Mouse (Mus musculus) neural tube, embryonic 14.5 days (tissue): ENCODE data around the gene Kbtbd4. TPM values are rescaled to one million over a fixed set of nuclear protein-coding genes. Genes with fewer than 3 reads are reported as not detected.
"Not testable (repeated sequence)": the region's sequence is repeated elsewhere in the genome, so short reads cannot be mapped to it uniquely, and the experiment has no call there.

Experiments used
- ATAC-seq: fragments of 200-750 bp; cut with Nextera tagmentation; 2 replicates; pipeline ENCODE4 v1.8.0; 2017; ENCODE audit warnings: low read depth, mild to moderate bottlenecking, moderate TSS enrichment, moderate library complexity
- H3K27ac ChIP-seq: fragments of 300-500 bp; sonication (generic); 2 replicates; pipeline ENCODE4 v1.5.1; 2014; ENCODE audit warnings: low read depth, mild to moderate bottlenecking, control low read depth, low read length, moderate library complexity, mixed read lengths
- H3K27me3 ChIP-seq: fragments of 300-500 bp; sonication (generic); 2 replicates; pipeline ENCODE4 v1.6.1; 2014; ENCODE audit warnings: low read length; ENCODE audit not compliant: control insufficient read depth, insufficient read depth
- H3K36me3 ChIP-seq: fragments of 300-500 bp; sonication (generic); 2 replicates; pipeline ENCODE4 v1.6.1; 2014; ENCODE audit warnings: low read length, mixed read lengths; ENCODE audit not compliant: control insufficient read depth, insufficient read depth
- H3K4me1 ChIP-seq: fragments of 300-500 bp; sonication (generic); 2 replicates; pipeline ENCODE4 v1.6.1; 2014; ENCODE audit warnings: low read length; ENCODE audit not compliant: control insufficient read depth, insufficient read depth
- H3K4me2 ChIP-seq: fragments of 300-500 bp; sonication (generic); 2 replicates; pipeline ENCODE4 v1.6.1; 2014; ENCODE audit warnings: mild to moderate bottlenecking, low read depth, low read length, control low read depth
- H3K4me3 ChIP-seq: fragments of 300-500 bp; sonication (generic); 2 replicates; pipeline ENCODE4 v1.5.1; 2014; ENCODE audit warnings: low read depth, low read length, control low read depth, mixed read lengths
- H3K9ac ChIP-seq: fragments of 300-500 bp; sonication (generic); replicated peaks from 2 replicates; pipeline ENCODE4 v1.6.1; 2014; ENCODE audit warnings: low read depth, mild to moderate bottlenecking, control low read depth, low read length, mixed read lengths
- H3K9me3 ChIP-seq: fragments of 300-500 bp; sonication (generic); 2 replicates; pipeline ENCODE4 v1.6.1; 2016; ENCODE audit warnings: low read length; ENCODE audit not compliant: control insufficient read depth
- WGBS: fragments of 180-500 bp; shearing (Covaris S2); extraction: QIAGEN DNeasy Blood & Tissue Kit; methylation state at CpG from one replicate; pipeline ENCODE4 v1.1.7; 2014; 5-methylcytosine and 5-hydroxymethylcytosine counted together
- polyA plus RNA-seq: library from polyadenylated mRNA; unstranded; fragments of >200 nt; fragmentation: Nextera tagmentation; extraction: Ambion mirVana; gene quantifications from 2 replicates; pipeline ENCODE4 v1.2.1, GENCODE M21; 2014

Gene Kbtbd4
- polyA plus RNA-seq, 1 experiment from 2014 or later: 47.5 TPM

- Histone ChIP-seq H3K4me3 (no peak overlapping the region), H3K27me3 (peaks cover 3% of the 10 kb centered on the region; the same call in 1 of the 2 replicates), H3K4me1 (peaks cover 21% of the 10 kb centered on the region), H3K9ac (no peak overlapping the region), H3K27ac (no peak overlapping the region), H3K9me3 (no peaks in the 10 kb centered on the region), H3K4me2 (no peak overlapping the region), H3K36me3 (peaks cover 40% of the 10 kb centered on the region)
- WGBS: 83% methylated on average over 6 of the region's 6 CpGs
- no peak for ATAC-seq
Measured at GRCm38 (mm10) chr2:90893673-90894298, 10.8 kb upstream of the Kbtbd4 start.

DNA sequence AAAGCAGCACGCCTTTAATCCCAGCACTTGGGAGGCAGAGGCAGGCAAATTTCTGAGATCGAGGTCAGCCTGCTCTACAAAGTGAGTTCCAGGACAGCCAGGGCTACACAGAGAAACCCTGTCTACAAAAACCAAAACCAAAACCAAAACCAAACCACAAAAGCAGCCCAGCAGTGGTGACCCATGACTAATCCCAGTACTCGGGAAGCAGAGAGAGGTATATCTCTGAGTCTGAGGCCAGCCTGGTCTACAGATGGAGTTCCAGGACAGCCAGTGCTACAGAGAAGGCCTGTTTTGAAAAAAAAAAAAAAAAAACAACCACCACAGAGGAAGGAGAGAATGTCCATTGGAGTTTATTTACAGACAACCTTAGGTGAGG, 10.3 kb upstream of the Kbtbd4 start:
- not testable (repeated sequence) for ATAC-seq, H3K4me2 ChIP-seq, H3K9me3 ChIP-seq, H3K9ac ChIP-seq, H3K27ac ChIP-seq, H3K27me3 ChIP-seq, H3K4me3 ChIP-seq
- WGBS: 95% methylated on average over 3 of the region's 3 CpGs
- peaks cover 16% of the 10 kb centered on the region for H3K4me1 ChIP-seq
- peaks cover 40% of the 10 kb centered on the region for H3K36me3 ChIP-seq

DNA sequence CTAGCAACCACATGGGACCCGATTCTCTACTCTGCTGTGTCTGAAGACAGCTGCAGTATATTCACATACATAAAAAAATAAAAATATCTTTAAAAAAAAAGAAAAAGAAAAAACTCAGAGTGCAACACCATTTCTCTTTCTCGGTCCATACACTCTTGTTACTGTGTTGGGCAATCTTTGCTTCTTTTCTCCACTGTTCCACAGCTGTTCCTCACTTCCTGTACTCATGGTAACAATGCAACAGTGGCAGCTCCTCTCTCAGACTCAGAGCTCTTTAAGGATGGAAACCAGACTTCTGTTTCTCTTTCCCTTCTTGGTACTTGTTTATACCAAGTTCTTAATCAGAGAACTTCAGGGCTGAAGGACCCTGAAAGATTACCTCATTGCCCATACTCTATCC, 1.1 kb upstream of the Kbtbd4 start:
- Histone ChIP-seq H3K27ac (no peak overlapping the region), H3K9me3 (no peaks in the 10 kb centered on the region), H3K9ac (0 out of 2 replicates have a peak overlapping the region, but pooled peaks have one; percentile 85), H3K4me3 (peak overlapping the region; percentile 74), H3K36me3 (peaks cover 8% of the 10 kb centered on the region; the same call in 1 of the 2 replicates), H3K27me3 (no peaks in the 10 kb centered on the region), H3K4me2 (peak overlapping the region; percentile 81), H3K4me1 (peaks cover 20% of the 10 kb centered on the region; the same call in 1 of the 2 replicates)
- no peak for ATAC-seq
- 92% methylated on average over 2 of the region's 2 CpGs for WGBS

- Histone ChIP-seq H3K4me3 (peak overlapping the region; percentile 74), H3K4me1 (peaks cover 20% of the 10 kb centered on the region; the same call in 1 of the 2 replicates), H3K36me3 (peaks cover 19% of the 10 kb centered on the region), H3K9me3 (no peaks in the 10 kb centered on the region), H3K4me2 (peak overlapping the region; percentile 81), H3K27me3 (no peaks in the 10 kb centered on the region), H3K27ac (peak overlapping the region; percentile 87), H3K9ac (peak overlapping the region; percentile 85)
- ATAC-seq: peak; percentile 65
- 1% methylated on average over 20 of the region's 21 CpGs for WGBS
Measured at GRCm38 (mm10) chr2:90904856-90905224, 300 bp downstream of the Kbtbd4 start.

DNA sequence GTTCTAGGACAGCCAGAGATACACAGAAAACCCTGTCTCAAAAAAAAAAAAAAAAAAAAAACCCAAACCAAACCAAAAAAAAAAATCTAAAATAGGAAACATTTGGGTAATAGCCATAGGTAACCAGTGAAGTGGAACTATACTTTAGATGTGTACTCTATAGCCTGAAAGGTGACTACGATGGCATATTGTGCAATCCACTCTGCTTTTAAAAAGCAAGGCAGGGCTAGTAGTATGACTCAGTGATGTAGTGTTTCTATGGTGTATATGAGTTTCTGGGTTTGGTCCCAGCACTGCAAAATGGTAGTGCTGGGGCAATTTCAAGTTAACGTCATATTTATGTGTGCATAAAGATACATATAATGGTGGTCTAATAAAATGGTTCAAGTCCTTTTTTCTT, 2.2 kb downstream of the Kbtbd4 start:
- ATAC-seq: no peak
- H3K4me3 ChIP-seq: no peak overlapping the region
- H3K9me3 ChIP-seq: no peaks in the 10 kb centered on the region
- no peak overlapping the region for H3K4me2 ChIP-seq
- H3K9ac ChIP-seq: no peak overlapping the region
- no peak overlapping the region for H3K27ac ChIP-seq
- WGBS: 97% methylated on average over 2 of the region's 2 CpGs
- H3K27me3 ChIP-seq: no peaks in the 10 kb centered on the region
- peaks cover 25% of the 10 kb centered on the region for H3K36me3 ChIP-seq
- H3K4me1 ChIP-seq: peaks cover 20% of the 10 kb centered on the region; the same call in 1 of the 2 replicates

DNA sequence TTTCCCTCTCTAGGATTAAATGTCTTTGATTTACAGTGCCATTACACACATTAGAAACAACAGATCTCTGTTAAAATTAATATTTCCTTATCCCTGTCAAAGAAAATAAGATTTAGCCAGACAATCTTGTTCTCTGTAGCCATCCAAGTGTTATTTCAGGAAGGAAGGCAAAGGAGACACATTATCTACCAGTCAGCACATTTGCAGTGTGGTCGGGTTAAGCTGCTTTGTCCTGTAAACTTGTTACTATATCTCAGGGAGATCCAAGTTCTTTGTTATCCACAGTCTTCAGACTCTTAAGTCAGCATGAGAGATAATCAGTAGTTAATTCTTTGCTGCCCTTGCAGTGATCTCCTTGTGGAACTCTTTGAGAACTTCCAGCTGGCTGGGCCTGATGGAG, 6.3 kb downstream of the Kbtbd4 start:
- Histone ChIP-seq H3K4me2 (no peak overlapping the region), H3K36me3 (peaks cover 38% of the 10 kb centered on the region), H3K27ac (no peak overlapping the region), H3K4me1 (peaks cover 11% of the 10 kb centered on the region; the same call in 1 of the 2 replicates), H3K27me3 (no peaks in the 10 kb centered on the region), H3K9ac (no peak overlapping the region), H3K4me3 (no peak overlapping the region), H3K9me3 (no peaks in the 10 kb centered on the region)
- no peak for ATAC-seq
- 79% methylated on average over 1 of the region's 1 CpGs for WGBS

DNA sequence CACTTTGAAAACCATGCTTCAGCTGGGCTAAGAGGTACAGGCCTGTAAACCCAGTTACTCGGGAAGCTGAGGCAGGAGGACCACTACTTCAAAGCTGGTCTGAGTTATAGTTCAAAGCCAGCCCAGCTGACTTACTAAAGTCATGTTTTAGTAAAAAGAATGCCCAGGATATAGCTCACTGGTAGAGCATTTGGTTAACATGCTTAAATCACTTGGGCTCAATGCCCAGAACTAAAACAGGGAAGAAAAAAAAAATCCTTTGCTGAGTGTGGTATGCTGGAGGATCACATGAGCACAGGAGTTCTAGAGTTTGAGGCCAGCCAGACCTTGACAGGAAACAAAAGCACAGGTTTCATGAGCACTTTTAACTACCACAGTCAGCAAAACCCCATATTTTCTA, 7.1 kb downstream of the Kbtbd4 start:
- H3K27ac ChIP-seq: no peak overlapping the region
- no peak overlapping the region for H3K4me3 ChIP-seq
- peaks cover 38% of the 10 kb centered on the region for H3K36me3 ChIP-seq
- no peaks in the 10 kb centered on the region for H3K9me3 ChIP-seq
- no peak overlapping the region for H3K9ac ChIP-seq
- no peak for ATAC-seq
- 95% methylated on average over 1 of the region's 1 CpGs for WGBS
- H3K27me3 ChIP-seq: no peaks in the 10 kb centered on the region
- no peak overlapping the region for H3K4me2 ChIP-seq
- peaks cover 17% of the 10 kb centered on the region; the same call in 1 of the 2 replicates for H3K4me1 ChIP-seq

DNA sequence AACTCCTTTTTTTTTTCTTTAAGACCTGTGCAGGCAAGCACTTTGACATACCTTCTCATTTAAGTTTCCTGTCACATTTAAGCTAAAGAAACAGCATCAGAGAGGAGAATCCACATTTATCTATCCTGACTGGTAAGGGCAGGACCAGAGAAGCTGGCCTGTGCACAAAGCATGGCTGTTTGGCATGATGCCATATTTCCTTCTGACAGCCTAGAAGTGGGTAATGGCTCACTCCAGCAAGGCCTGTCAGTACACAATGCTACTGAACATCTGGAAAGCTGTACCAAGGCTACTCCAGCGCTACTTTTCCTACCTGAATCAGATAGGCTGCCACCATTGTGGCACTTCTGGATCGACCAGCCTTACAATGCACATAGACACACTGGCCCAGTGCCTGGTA, 9.1 kb downstream of the Kbtbd4 start:
- peaks cover 34% of the 10 kb centered on the region for H3K36me3 ChIP-seq
- no peak overlapping the region for H3K4me3 ChIP-seq
- H3K9ac ChIP-seq: no peak overlapping the region
- no peak overlapping the region for H3K27ac ChIP-seq
- 74% methylated on average over 2 of the region's 2 CpGs for WGBS
- H3K4me1 ChIP-seq: peaks cover 13% of the 10 kb centered on the region; the same call in 1 of the 2 replicates
- H3K27me3 ChIP-seq: no peaks in the 10 kb centered on the region
- no peak overlapping the region for H3K4me2 ChIP-seq
- no peak for ATAC-seq
- H3K9me3 ChIP-seq: no peaks in the 10 kb centered on the region

DNA sequence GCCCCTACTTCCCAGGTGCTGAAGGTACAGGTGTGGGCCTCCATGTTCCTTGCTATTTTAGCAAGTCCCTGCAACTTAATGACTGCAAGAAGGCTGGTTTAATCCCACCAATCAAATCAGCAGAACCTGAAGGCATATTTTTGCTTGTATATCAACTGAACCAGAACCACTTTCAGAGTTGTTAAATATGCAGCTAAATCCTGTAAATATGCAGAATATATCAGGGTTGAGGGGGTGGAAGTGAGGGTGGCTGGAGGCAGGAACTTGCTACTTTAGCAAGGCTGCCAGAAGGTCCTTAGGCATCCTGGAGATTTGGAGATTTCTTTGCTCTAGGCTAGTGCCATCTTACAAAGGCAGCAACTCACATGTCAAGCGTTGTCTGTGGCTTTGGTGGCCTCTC, 11.0 kb downstream of the Kbtbd4 start:
- WGBS: 45% methylated on average over 1 of the region's 1 CpGs

More for the DNA sequence above, 11.0 kb downstream of the Kbtbd4 start:
- Histone ChIP-seq H3K4me1 (peaks cover 13% of the 10 kb centered on the region; the same call in 1 of the 2 replicates), H3K36me3 (peaks cover 21% of the 10 kb centered on the region), H3K9ac (no peak overlapping the region), H3K4me3 (no peak overlapping the region), H3K27ac (no peak overlapping the region), H3K27me3 (no peaks in the 10 kb centered on the region), H3K4me2 (no peak overlapping the region; the same call in 1 of the 2 replicates), H3K9me3 (no peaks in the 10 kb centered on the region)
- no peak for ATAC-seq
